Mouse (Mus musculus) brain, embryonic 18.5 days (tissue): ENCODE data around the gene Tesk1.

Experiments used
- DNase-seq: peaks from one replicate; pipeline ENCODE4 v3.0.0-alpha.2; 2012; ENCODE audit warnings: low read depth, low spot score

Gene Tesk1

GRCm38 (mm10) chr4:43492821-43493185, 51.1 kb downstream of the Tesk1 start, which contains the start of gene Ccdc107:
TSS of gene Ccdc107 (plus strand) at chr4:43492900.
- DNase-seq = peak; percentile 97

DNA sequence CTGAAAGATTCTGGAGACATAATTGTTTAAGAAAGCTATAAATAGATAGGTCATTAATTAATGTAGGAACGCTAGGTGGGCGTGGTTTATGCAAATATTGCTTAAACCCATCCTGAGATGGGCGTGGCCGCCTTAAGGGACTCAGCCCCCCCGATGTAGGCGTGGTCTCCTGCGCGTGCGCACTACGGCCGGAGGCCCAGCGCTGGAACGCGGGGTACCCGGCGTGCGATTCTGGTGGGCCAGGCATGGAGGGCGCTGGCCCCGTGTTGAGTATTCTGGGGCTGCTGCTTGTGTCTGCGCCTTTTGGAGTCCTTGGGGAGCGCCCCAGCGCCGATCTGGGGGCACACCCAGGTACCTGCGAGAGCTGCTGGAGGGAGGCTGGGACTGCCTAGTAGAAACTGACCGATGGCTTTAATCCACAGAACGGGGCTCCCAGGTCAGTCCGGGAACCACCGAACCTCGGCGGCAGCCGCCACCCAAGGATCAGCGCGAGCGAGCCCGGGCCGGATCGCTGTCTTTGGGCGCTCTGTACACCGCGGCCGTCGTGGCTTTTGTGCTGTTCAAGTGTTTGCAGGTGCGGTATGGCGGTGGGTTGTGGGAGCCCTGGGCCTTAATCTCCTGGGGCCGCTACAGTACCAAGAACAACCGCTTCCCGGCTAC, 51.6 kb downstream of the Tesk1 start:
- DNase-seq = peak; percentile 91

DNA sequence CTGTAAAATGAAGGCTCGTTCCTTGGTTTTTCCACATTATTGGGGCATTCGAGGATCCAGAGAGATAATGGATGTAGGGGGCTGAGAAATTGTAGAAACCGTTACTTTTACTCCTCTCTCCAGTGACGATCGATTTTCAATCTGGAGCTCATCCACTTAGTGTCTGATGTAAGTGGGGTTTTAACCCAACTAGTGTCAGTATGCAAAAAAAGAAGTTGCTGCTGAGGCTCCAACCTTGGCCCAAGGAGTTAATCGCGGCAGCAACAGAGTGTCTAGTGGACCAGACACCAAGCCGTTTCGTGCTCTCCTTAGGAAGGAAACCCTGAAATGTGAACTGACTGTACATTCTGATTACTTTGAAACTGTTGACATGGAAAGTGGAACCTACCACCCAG, 52.1 kb downstream of the Tesk1 start:
- DNase-seq = no peak

GRCm38 (mm10) chr4:43496587-43496986, 54.8 kb downstream of the Tesk1 start:
- no peak for DNase-seq

GRCm38 (mm10) chr4:43497405-43497804, 55.7 kb downstream of the Tesk1 start:
- no peak for DNase-seq
